In the genomic region with DNA sequence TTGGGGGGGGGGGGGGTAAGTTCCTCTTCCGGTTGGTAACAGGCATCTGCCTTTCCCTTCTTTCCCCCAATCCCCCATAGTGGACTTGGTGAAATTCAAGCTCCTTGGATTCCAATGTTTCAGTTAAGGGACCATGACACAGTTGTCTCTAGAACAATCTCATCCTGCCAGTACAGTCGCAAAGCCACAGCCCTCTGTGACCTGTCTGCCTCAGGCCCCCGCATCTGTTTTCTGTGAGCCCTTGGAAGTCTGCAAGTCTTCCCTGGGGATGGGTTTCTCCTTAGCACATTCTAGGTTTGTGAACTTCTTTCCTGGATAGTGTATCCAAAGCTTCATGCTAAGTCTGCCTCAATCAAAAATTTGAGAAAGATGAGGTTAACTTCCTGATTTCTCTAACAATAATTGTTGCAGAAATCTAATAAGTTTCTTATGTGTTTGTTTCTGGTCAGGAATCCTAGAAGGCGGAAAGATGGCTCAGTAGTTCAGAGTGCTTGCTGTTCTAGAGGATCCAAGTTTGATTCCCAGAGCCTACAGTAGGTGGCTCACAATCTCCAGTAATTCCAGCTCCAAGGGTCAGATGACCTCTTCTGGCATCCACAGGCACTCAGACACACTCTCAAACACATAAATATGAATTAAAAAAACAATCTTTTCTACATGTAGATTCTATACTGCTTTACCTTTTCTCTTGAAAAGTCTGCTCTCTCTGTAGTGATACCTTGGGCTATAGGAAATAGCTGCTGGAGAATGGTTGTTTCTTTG, we compare ENCODE assay signal across 30 mouse cellular contexts.
DNase-seq lines count a peak whose midpoint lies in the region; TF ChIP-seq lines count a peak whose summit lies in the region.
"Had no signal": no experiment of that assay in that cellular context is flagged by ENCODE, and none has a peak within 500 bp of the region (broad histone marks: within the 10 kb centered on the region; RNA-seq: fewer than 3 reads in every experiment).

No protein-coding gene starts in this region.

- no peak for TF ChIP-seq POLR2A in CH12.LX (IDR thresholded peaks at IDR 0.05; ENCODE audit: low read depth, low read length)

- H3K4me1 ChIP-seq in heart, embryonic 10.5 days, result peaks cover 15% of the 10 kb centered on the region
- peaks cover 24 to 59% of the 10 kb centered on the region in 2 experiments for H3K4me1 ChIP-seq in CH12.LX (ENCODE audit: control insufficient read depth in 1 of 2, insufficient read depth in 2 of 2)
- H3K4me1 ChIP-seq: embryonic facial prominence, embryonic 12.5 days; limb, embryonic 15.5 days had no signal

- no peaks in the 10 kb centered on the region for H3K79me2 ChIP-seq in CH12.LX (replicated peaks; ENCODE audit: control insufficient read depth, extremely low read depth, insufficient read depth, poor library complexity, severe bottlenecking)

- peak; percentile 52 for TF ChIP-seq CTCF in layer of hippocampus, adult 2 months (conservative IDR thresholded peaks at IDR 0.05)
- TF ChIP-seq CTCF in CH12.LX (conservative IDR thresholded peaks at IDR 0.05 in 1 of 2, IDR thresholded peaks at IDR 0.05 in 1 of 2; ENCODE audit: low read depth in 2 of 2, low read length in 2 of 2), result peak in 1 of 2 experiments; percentile 44; a peak in 2 of 4 replicates

- dilution Hi-C loops in CH12.LX (cut with MboI; ENCODE audit: extremely low pct_ligation_motif_present, extremely low pct_unique_long_range_greater_than_20kb, low sequenced_read_pairs), result no loop called here

- in situ Hi-C loops in CH12.LX (cut with MboI; ENCODE audit: low pct_ligation_motif_present, low pct_unique_long_range_greater_than_20kb, low sequenced_read_pairs), result loop anchor here (5.0 to 25.0 kb wide), 2 partner anchors 338 to 653 kb away; a partner anchor contains a TSS

- H3K36me3 ChIP-seq in heart, embryonic 10.5 days, result no peaks in the 10 kb centered on the region
- no peaks in the 10 kb centered on the region for H3K36me3 ChIP-seq in CH12.LX (replicated peaks in 1 of 2; ENCODE audit: control insufficient read depth in 1 of 2, insufficient read depth in 1 of 2, low read length in 1 of 2)
- H3K36me3 ChIP-seq: embryonic facial prominence, embryonic 12.5 days; forebrain, embryonic 15.5 days; G1E; hindbrain, embryonic 13.5 days; limb, embryonic 15.5 days; lung, embryonic 15.5 days; midbrain, embryonic 13.5 days had no signal

- no peak overlapping the region for H3K9ac ChIP-seq in CH12.LX (ENCODE audit: insufficient read depth, low read depth)
- H3K9ac ChIP-seq: embryonic facial prominence, embryonic 12.5 days; forebrain, embryonic 15.5 days; hindbrain, embryonic 13.5 days; limb, embryonic 15.5 days; liver, embryonic 14.5 days; lung, embryonic 15.5 days; midbrain, embryonic 13.5 days had no signal

- no peak for TF ChIP-seq EP300 in CH12.LX (IDR thresholded peaks at IDR 0.05; ENCODE audit: low read length)

- peak; percentile 46 for TF ChIP-seq RAD21 in CH12.LX (IDR thresholded peaks at IDR 0.05; ENCODE audit: low read depth, low read length)

- H3K27ac ChIP-seq in heart, embryonic 10.5 days, result no peak overlapping the region
- H3K27ac ChIP-seq in layer of hippocampus, adult 2 months, result no peak overlapping the region
- H3K27ac ChIP-seq in CH12.LX (ENCODE audit: insufficient read depth, low read depth), result peak overlapping the region; percentile 23; the same call in 1 of the 2 replicates
- H3K27ac ChIP-seq: embryonic facial prominence, embryonic 12.5 days; forebrain, embryonic 15.5 days; gastrocnemius, adult 2 months; hindbrain, embryonic 13.5 days; limb, embryonic 15.5 days; liver, embryonic 14.5 days; lung, embryonic 15.5 days; macrophage; midbrain, embryonic 13.5 days had no signal

- no peaks in the 10 kb centered on the region for H3K9me3 ChIP-seq in heart, embryonic 10.5 days
- H3K9me3 ChIP-seq in CH12.LX (replicated peaks; ENCODE audit: low read length), result no peaks in the 10 kb centered on the region
- H3K9me3 ChIP-seq: embryonic facial prominence, embryonic 12.5 days; forebrain, embryonic 15.5 days; G1E; hindbrain, embryonic 13.5 days; limb, embryonic 15.5 days; lung, embryonic 15.5 days; midbrain, embryonic 13.5 days had no signal

- WGBS in heart, embryonic 10.5 days, result 73% methylated on average over 4 of the region's 4 CpGs

- intact Hi-C loops in heart, postnatal 14 days (cut with DNase I), result no loop called here

- no peak overlapping the region for H3K4me3 ChIP-seq in heart, embryonic 10.5 days
- H3K4me3 ChIP-seq in layer of hippocampus, adult 2 months, result no peak overlapping the region
- no peak overlapping the region for H3K4me3 ChIP-seq in CH12.LX (replicated peaks in 1 of 3; ENCODE audit: low read depth in 2 of 3, low read length in 2 of 3, poor library complexity in 1 of 3)
- H3K4me3 ChIP-seq: embryonic facial prominence, embryonic 12.5 days; forebrain, embryonic 15.5 days; gastrocnemius, adult 2 months; hindbrain, embryonic 13.5 days; limb, embryonic 15.5 days; lung, embryonic 15.5 days; midbrain, embryonic 13.5 days had no signal

- H3K4me2 ChIP-seq in CH12.LX (ENCODE audit: insufficient read depth, low read depth, poor library complexity, severe bottlenecking), result no peak overlapping the region
- H3K4me2 ChIP-seq: embryonic facial prominence, embryonic 12.5 days; forebrain, embryonic 15.5 days; hindbrain, embryonic 13.5 days; limb, embryonic 15.5 days; lung, embryonic 15.5 days; midbrain, embryonic 13.5 days had no signal

- peak; percentile 66 for DNase-seq in heart, embryonic 10.5 days (ENCODE audit: low spot score)
- DNase-seq in heart, postnatal 14 days, result no peak
- DNase-seq in layer of hippocampus, adult 2 months (ENCODE audit: low spot score in 2 of 2), result no peak
- no peak for DNase-seq in layer of hippocampus, adult 18-20 months (ENCODE audit: low spot score in 2 of 2)
- DNase-seq in CH12.LX (ENCODE audit: extremely low read depth) (no peak), NIH3T3 (ENCODE audit: low read depth) (peak; percentile 29)
- no peak for DNase-seq in testis, postnatal 10 days (ENCODE audit: low spot score)
- DNase-seq in neural tube, embryonic 10.5 days (ENCODE audit: extremely low spot score, low spot score), result no peak
- DNase-seq: adrenal gland, postnatal 25 days; B cell, adult 2 months; cerebellum, adult 11-12 months; cerebellum, adult 9-11 months; embryo, embryonic 11 days; gastrocnemius, adult 2 months; gastrocnemius, postnatal 36 days; heart, postnatal 4 days; kidney, adult 8-10 months; kidney, postnatal 25 days; right cerebral cortex, adult 18-20 months; spleen, adult 18-20 months; thymus, postnatal 4 days had no signal

- H3K27me3 ChIP-seq in heart, embryonic 10.5 days (ENCODE audit: insufficient read depth, poor library complexity, severe bottlenecking), result no peaks in the 10 kb centered on the region
- H3K27me3 ChIP-seq in CH12.LX (replicated peaks), result no peaks in the 10 kb centered on the region
- H3K27me3 ChIP-seq: embryonic facial prominence, embryonic 12.5 days; forebrain, embryonic 15.5 days; hindbrain, embryonic 13.5 days; limb, embryonic 15.5 days; lung, embryonic 15.5 days; midbrain, embryonic 13.5 days had no signal

TF ChIP-seq in CH12.LX, 34 proteins besides CTCF, POLR2A, EP300 and RAD21:
- TF ChIP-seq MAX (IDR thresholded peaks at IDR 0.05; ENCODE audit: low read length), result no peak
- TF ChIP-seq JUN (IDR thresholded peaks at IDR 0.05; ENCODE audit: insufficient read depth, low read depth, low read length), result no peak
- no peak for TF ChIP-seq PAX5 (IDR thresholded peaks at IDR 0.05; ENCODE audit: low read length)
- TF ChIP-seq ZC3H11A (IDR thresholded peaks at IDR 0.05; ENCODE audit: low read depth, low read length), result no peak
- no peak for TF ChIP-seq TBP (conservative IDR thresholded peaks at IDR 0.05; ENCODE audit: low read depth, low read length)
- no peak for TF ChIP-seq JUND (conservative IDR thresholded peaks at IDR 0.05; ENCODE audit: low read depth, low read length)
- TF ChIP-seq ZNF384 (IDR thresholded peaks at IDR 0.05; ENCODE audit: low read depth, low read length), result no peak
- no peak for TF ChIP-seq ELF1 (IDR thresholded peaks at IDR 0.05; ENCODE audit: low read depth, low read length)
- no peak for TF ChIP-seq UBTF (IDR thresholded peaks at IDR 0.05; ENCODE audit: low read depth, low read length)
- TF ChIP-seq USF1 (IDR thresholded peaks at IDR 0.05; ENCODE audit: low read depth, low read length), result no peak
- TF ChIP-seq MXI1 (IDR thresholded peaks at IDR 0.05; ENCODE audit: low read depth, low read length), result no peak
- TF ChIP-seq BHLHE40 (IDR thresholded peaks at IDR 0.05; ENCODE audit: low read depth, low read length), result no peak
- TF ChIP-seq RCOR1 (conservative IDR thresholded peaks at IDR 0.05; ENCODE audit: low read depth, low read length), result no peak
- no peak for TF ChIP-seq POLR2AphosphoS2 (IDR thresholded peaks at IDR 0.05; ENCODE audit: low read depth, low read length)
- TF ChIP-seq NRF1 (IDR thresholded peaks at IDR 0.05; ENCODE audit: low read depth, low read length), result no peak
- TF ChIP-seq HCFC1 (IDR thresholded peaks at IDR 0.05; ENCODE audit: low read depth, low read length), result no peak
- no peak for TF ChIP-seq IRF4 (IDR thresholded peaks at IDR 0.05; ENCODE audit: low read depth, low read length)

Comparison
In these comparisons a context has a peak if more than half of its experiments do, and no peak if none do; other contexts are left out.
1. DNase-seq: peak in heart, embryonic 10.5 days (single experiment) and NIH3T3 (single experiment); none in heart, postnatal 14 days (0 of 2), layer of hippocampus, adult 2 months (0 of 2), layer of hippocampus, adult 18-20 months (0 of 2), CH12.LX (single experiment), testis, postnatal 10 days (single experiment) and neural tube, embryonic 10.5 days (single experiment).